Comparison of ENCODE assay signal across 8 mouse cellular contexts in genomic region chr4:155831205-155831766, GRCm38 (mm10). TPM values are rescaled to one million over a fixed set of nuclear protein-coding genes. Genes with fewer than 3 reads are reported as not detected.
DNase-seq lines count a peak whose midpoint lies in the region; ATAC-seq and TF ChIP-seq lines count a peak whose summit lies in the region.

TSS of gene Aurkaip1 (plus strand) at chr4:155831272.

- TF ChIP-seq CTCF in MEL (IDR thresholded peaks at IDR 0.05 in 2 of 3, conservative IDR thresholded peaks at IDR 0.05 in 1 of 3; ENCODE audit: control insufficient read depth in 1 of 3, insufficient read depth in 1 of 3, low read depth in 2 of 3, low read length in 3 of 3, poor library complexity in 1 of 3, severe bottlenecking in 1 of 3) = peak; percentile 68 to 94 (median 90); a peak in 5 of 6 replicates
- peak; percentile 82 for TF ChIP-seq CTCF in cerebellum, adult 2 months (IDR thresholded peaks at IDR 0.05; ENCODE audit: borderline replicate concordance, insufficient read depth, low read depth, low read length)
- peak; percentile 95 for TF ChIP-seq CTCF in forebrain, postnatal 0 days (IDR thresholded peaks at IDR 0.05; ENCODE audit: low read depth)

- peak within 1 kb of the TSS; percentile 88 for H3K9ac ChIP-seq in MEL (ENCODE audit: control insufficient read depth, low read depth, low read length, poor library complexity, severe bottlenecking)
- peak within 1 kb of the TSS; percentile 69 for H3K9ac ChIP-seq in forebrain, postnatal 0 days
- H3K9ac ChIP-seq in lung, embryonic 15.5 days = peak within 1 kb of the TSS; percentile 78

- H3K4me1 ChIP-seq in MEL (ENCODE audit: control insufficient read depth in 1 of 2, insufficient read depth in 2 of 2, low read length in 2 of 2) = peaks cover 0 to 10% of the 10 kb centered on the region in 2 experiments; a peak in 1 of 4 replicates
- H3K4me1 ChIP-seq in cerebellum, adult 2 months (ENCODE audit: control insufficient read depth, insufficient read depth, low read length) = peaks cover 8% of the 10 kb centered on the region
- 0 out of 2 replicates have a peak, but pooled peaks cover 8% of the 10 kb centered on the region for H3K4me1 ChIP-seq in forebrain, postnatal 0 days (ENCODE audit: insufficient read depth)
- peaks cover 28% of the 10 kb centered on the region for H3K4me1 ChIP-seq in lung, embryonic 15.5 days

- no peaks in the 10 kb centered on the region for H3K9me3 ChIP-seq in MEL (replicated peaks; ENCODE audit: insufficient read depth, low read length)
- H3K9me3 ChIP-seq in forebrain, postnatal 0 days (ENCODE audit: low read length) = no peaks in the 10 kb centered on the region
- no peaks in the 10 kb centered on the region for H3K9me3 ChIP-seq in lung, embryonic 15.5 days

- H3K4me3 ChIP-seq in MEL (ENCODE audit: control insufficient read depth in 1 of 2, insufficient read depth in 1 of 2, low read depth in 2 of 2, low read length in 2 of 2) = peak within 1 kb of the TSS; percentile 84 to 90
- peak within 1 kb of the TSS; percentile 83 for H3K4me3 ChIP-seq in cerebellum, adult 2 months (replicated peaks; ENCODE audit: insufficient read depth, low read depth, low read length)
- peak within 1 kb of the TSS; percentile 71 for H3K4me3 ChIP-seq in forebrain, postnatal 0 days (ENCODE audit: low read depth, low read length)
- H3K4me3 ChIP-seq in lung, embryonic 15.5 days = peak within 1 kb of the TSS; percentile 85

- peak; percentile 66 to 84 for TF ChIP-seq POLR2A in MEL (IDR thresholded peaks at IDR 0.05; ENCODE audit: control insufficient read depth in 1 of 2, insufficient read depth in 1 of 2, low read depth in 1 of 2, low read length in 2 of 2, poor library complexity in 1 of 2)
- TF ChIP-seq POLR2A in cerebellum, adult 2 months (IDR thresholded peaks at IDR 0.05; ENCODE audit: borderline replicate concordance, insufficient read depth, low read length) = peak; percentile 73; the same call in 1 of the 2 replicates

- peak within 1 kb of the TSS; percentile 93 for H3K27ac ChIP-seq in MEL (ENCODE audit: control insufficient read depth, low read depth, low read length)
- H3K27ac ChIP-seq in cerebellum, adult 2 months (ENCODE audit: insufficient read depth, low read length) = peak within 1 kb of the TSS; percentile 44
- H3K27ac ChIP-seq in forebrain, postnatal 0 days (ENCODE audit: low read depth, low read length) = peak within 1 kb of the TSS; percentile 86
- peak within 1 kb of the TSS; percentile 92 for H3K27ac ChIP-seq in lung, embryonic 15.5 days

- H3K36me3 ChIP-seq in MEL (ENCODE audit: control insufficient read depth in 1 of 2, insufficient read depth in 2 of 2, low read length in 2 of 2) = peaks cover 0 to 7% of the 10 kb centered on the region in 2 experiments; a peak in 2 of 4 replicates
- H3K36me3 ChIP-seq in forebrain, postnatal 0 days (ENCODE audit: insufficient read depth) = peaks cover 16% of the 10 kb centered on the region
- peaks cover 25% of the 10 kb centered on the region for H3K36me3 ChIP-seq in lung, embryonic 15.5 days

- peak; percentile 95 for ATAC-seq in forebrain, postnatal 0 days
- peak; percentile 91 for ATAC-seq in lung, embryonic 15.5 days (ENCODE audit: borderline replicate concordance, extremely low read depth, low FRiP score, low TSS enrichment)

- TF ChIP-seq EP300 in MEL (IDR thresholded peaks at IDR 0.05; ENCODE audit: low read depth in 1 of 2, low read length in 2 of 2) = no peak

- H3K27me3 ChIP-seq in MEL (ENCODE audit: control insufficient read depth in 1 of 2, insufficient read depth in 2 of 2, low read length in 2 of 2) = no peaks in the 10 kb centered on the region
- no peaks in the 10 kb centered on the region for H3K27me3 ChIP-seq in cerebellum, adult 2 months (ENCODE audit: control insufficient read depth, insufficient read depth, low read length)
- H3K27me3 ChIP-seq in forebrain, postnatal 0 days (ENCODE audit: insufficient read depth, low read length) = no peaks in the 10 kb centered on the region
- no peaks in the 10 kb centered on the region for H3K27me3 ChIP-seq in lung, embryonic 15.5 days

- WGBS in cerebellum, adult 2 months = under 1% methylated on average over 49 of the region's 49 CpGs
- under 1% methylated on average over 49 of the region's 49 CpGs for WGBS in forebrain, postnatal 0 days
- 2% methylated on average over 49 of the region's 49 CpGs for WGBS in lung, embryonic 15.5 days

- H3K79me2 ChIP-seq in MEL (ENCODE audit: control insufficient read depth, insufficient read depth, low read length, poor library complexity) = peaks cover 15% of the 10 kb centered on the region

- TF ChIP-seq RAD21 in MEL (IDR thresholded peaks at IDR 0.05; ENCODE audit: low read depth, low read length) = no peak; the same call in 1 of the 2 replicates

- peak within 1 kb of the TSS; percentile 81 for H3K4me2 ChIP-seq in forebrain, postnatal 0 days (ENCODE audit: low read depth)
- H3K4me2 ChIP-seq in lung, embryonic 15.5 days = peak within 1 kb of the TSS; percentile 93

- peak; percentile 98 for DNase-seq in MEL (ENCODE audit: low read depth, low spot score)
- DNase-seq in cerebellum, adult 2 months = peak; percentile 95 to 97
- DNase-seq in forebrain, postnatal 0 days = peak; percentile 97
- DNase-seq in heart, postnatal 4 days = peak; percentile 98
- peak; percentile 91 to 95 for DNase-seq in layer of hippocampus, adult 8-10 months (ENCODE audit: low spot score in 2 of 2)
- DNase-seq in ovary, adult 18-20 months (ENCODE audit: low spot score) = peak; percentile 91
- peak; percentile 92 for DNase-seq in thymus, postnatal 0 days (ENCODE audit: low spot score)

TF ChIP-seq in MEL, 35 proteins besides CTCF, POLR2A, EP300 and RAD21 (continues in another document):
- TF ChIP-seq SIN3A (IDR thresholded peaks at IDR 0.05; ENCODE audit: low read length) = peak; percentile 83
- no peak; the same call in none of the 2 replicates for TF ChIP-seq POLR2AphosphoS2 (IDR thresholded peaks at IDR 0.05; ENCODE audit: low read length)
- no peak for TF ChIP-seq MAFK (IDR thresholded peaks at IDR 0.05; ENCODE audit: borderline replicate concordance, low read depth, low read length)
- TF ChIP-seq TCF12 (IDR thresholded peaks at IDR 0.05; ENCODE audit: low read depth, low read length) = peak; percentile 75
- TF ChIP-seq JUND (IDR thresholded peaks at IDR 0.05; ENCODE audit: low read depth, low read length) = no peak
- TF ChIP-seq NRF1 (IDR thresholded peaks at IDR 0.05; ENCODE audit: insufficient read depth, low read depth, low read length, poor library complexity, severe bottlenecking) = 0 out of 2 replicates have a peak, but pooled peaks have one; percentile 23
- TF ChIP-seq MYC (IDR thresholded peaks at IDR 0.05; ENCODE audit: low read depth, low read length) = peak; percentile 85; the same call in 1 of the 2 replicates
- TF ChIP-seq MYB (IDR thresholded peaks at IDR 0.05; ENCODE audit: low read depth, low read length) = no peak
- no peak; the same call in 1 of the 2 replicates for TF ChIP-seq ZMIZ1 (IDR thresholded peaks at IDR 0.05; ENCODE audit: low read depth, low read length)
- TF ChIP-seq USF1 (IDR thresholded peaks at IDR 0.05; ENCODE audit: low read depth, low read length) = 0 out of 2 replicates have a peak, but pooled peaks have one; percentile 15
- no peak for TF ChIP-seq CHD1 (IDR thresholded peaks at IDR 0.05; ENCODE audit: low read depth, low read length)
- peak; percentile 79 for TF ChIP-seq TBP (IDR thresholded peaks at IDR 0.05; ENCODE audit: low read depth, low read length)
- no peak; the same call in none of the 2 replicates for TF ChIP-seq MAX (IDR thresholded peaks at IDR 0.05; ENCODE audit: low read length)
- TF ChIP-seq TAL1 (IDR thresholded peaks at IDR 0.05; ENCODE audit: low read length) = no peak
- peak; percentile 82 for TF ChIP-seq MXI1 (IDR thresholded peaks at IDR 0.05; ENCODE audit: low read depth, low read length)
- TF ChIP-seq CHD2 (IDR thresholded peaks at IDR 0.05; ENCODE audit: low read length) = no peak
- peak; percentile 82; the same call in 1 of the 2 replicates for TF ChIP-seq MAZ (IDR thresholded peaks at IDR 0.05; ENCODE audit: low read depth, low read length)
- TF ChIP-seq ELF1 (IDR thresholded peaks at IDR 0.05; ENCODE audit: low read depth, low read length) = peak; percentile 93
- 0 out of 2 replicates have a peak, but pooled peaks have one; percentile 50 for TF ChIP-seq UBTF (IDR thresholded peaks at IDR 0.05; ENCODE audit: borderline replicate concordance, insufficient read depth, low read depth, low read length)
- TF ChIP-seq E2F4 (IDR thresholded peaks at IDR 0.05; ENCODE audit: borderline replicate concordance, low read depth, low read length) = 0 out of 2 replicates have a peak, but pooled peaks have one; percentile 26
- no peak for TF ChIP-seq ZNF384 (IDR thresholded peaks at IDR 0.05; ENCODE audit: low read depth, low read length)
- TF ChIP-seq ZKSCAN1 (IDR thresholded peaks at IDR 0.05; ENCODE audit: low read depth, low read length) = no peak
- TF ChIP-seq GATA1 (IDR thresholded peaks at IDR 0.05; ENCODE audit: low read depth, low read length) = no peak
- TF ChIP-seq RCOR1 (IDR thresholded peaks at IDR 0.05; ENCODE audit: low read depth, low read length) = peak; percentile 42; the same call in 1 of the 2 replicates
- no peak for TF ChIP-seq POLR2AphosphoS5 (IDR thresholded peaks at IDR 0.05; ENCODE audit: borderline replicate concordance, low read depth, low read length)
- TF ChIP-seq SMC3 (IDR thresholded peaks at IDR 0.05; ENCODE audit: low read depth, low read length) = peak; percentile 51
- TF ChIP-seq NELFE (IDR thresholded peaks at IDR 0.05; ENCODE audit: low read depth, low read length) = peak; percentile 88
- TF ChIP-seq GABPA (IDR thresholded peaks at IDR 0.05; ENCODE audit: low read depth, low read length) = no peak
- TF ChIP-seq ZC3H11A (IDR thresholded peaks at IDR 0.05; ENCODE audit: low read depth, low read length) = no peak
- TF ChIP-seq ETS1 (IDR thresholded peaks at IDR 0.05; ENCODE audit: low read depth, low read length) = peak; percentile 62

RNA-seq across cellular contexts. Expression of gene Aurkaip1, which starts in this region (rescaled TPM):
- total RNA-seq in MEL (2012; rRNA removed) = 153 and 166 TPM in 2 replicates
- 100 to 1,000 TPM in 1 of 2 experiments, not detected in 1; 203 TPM for polyA plus RNA-seq in MEL (2012; ENCODE audit: insufficient read depth in 1 of 2, insufficient read length in 2 of 2, low read depth in 1 of 2, low replicate concordance in 2 of 2, missing spikeins in 1 of 2)
- polyA plus RNA-seq in cerebellum, adult 2 months (2012; rRNA removed) = 155 and 159 TPM in 2 replicates
- 90.9 and 93.0 TPM in 2 replicates for total RNA-seq in forebrain, postnatal 0 days (2014; rRNA removed)
- 148 and 183 TPM in 2 replicates for polyA plus RNA-seq in forebrain, postnatal 0 days (2015; fragmentation: Nextera tagmentation; extraction: Ambion mirVana)
- 10 to 100 TPM; 78.9 to 84.2 TPM for total RNA-seq in heart, postnatal 4 days (2021)
- total RNA-seq in layer of hippocampus, adult 8-10 months (2022) = 100 to 1,000 TPM in 1 of 4 experiments, 10 to 100 TPM in 3; 95.2 to 103 (median 97.9) TPM
- 143 and 146 TPM in 2 replicates for polyA plus RNA-seq in lung, embryonic 15.5 days (2015; fragmentation: Nextera tagmentation; extraction: Ambion mirVana)
- 187 and 198 TPM in 2 replicates for polyA plus RNA-seq in thymus, postnatal 0 days (2015; fragmentation: Nextera tagmentation; extraction: Ambion mirVana)

Comparison
In these comparisons a context has a peak if more than half of its experiments do, and no peak if none do; other contexts are left out.
1. Peak in every context shown above with its lines: DNase-seq, ATAC-seq, H3K4me3 ChIP-seq and H3K27ac ChIP-seq.